Mouse (Mus musculus) lung, embryonic 14.5 days (tissue): ENCODE measurements around the gene Cand1. TPM values are rescaled to one million over a fixed set of nuclear protein-coding genes. Genes with fewer than 3 reads are reported as not detected.

Experiments
- ATAC-seq: fragments of 200-750 bp; cut with Nextera tagmentation; 2 replicates; pipeline ENCODE4 v1.8.0; 2017; ENCODE audit warnings: mild to moderate bottlenecking, moderate TSS enrichment, moderate library complexity; ENCODE audit not compliant: insufficient read depth
- DNase-seq: peaks from one replicate; pipeline ENCODE4 v3.0.0-alpha.2; 2015
- H3K27ac ChIP-seq: fragments of 300-500 bp; sonication (generic); 2 replicates; pipeline ENCODE4 v1.5.1; 2014; ENCODE audit warnings: low read depth, mild to moderate bottlenecking, moderate library complexity
- H3K27me3 ChIP-seq: fragments of 300-500 bp; sonication (generic); 2 replicates; pipeline ENCODE4 v1.6.1; 2014; ENCODE audit warnings: low read length, control low read depth; ENCODE audit not compliant: insufficient read depth
- H3K36me3 ChIP-seq: fragments of 300-500 bp; sonication (generic); 2 replicates; pipeline ENCODE4 v1.6.1; 2014; ENCODE audit warnings: control low read depth; ENCODE audit not compliant: insufficient read depth
- H3K4me1 ChIP-seq: fragments of 300-500 bp; sonication (generic); 2 replicates; pipeline ENCODE4 v1.6.1; 2014; ENCODE audit warnings: antibody characterized with exemption, control low read depth; ENCODE audit not compliant: insufficient read depth
- H3K4me2 ChIP-seq: fragments of 300-500 bp; sonication (generic); 2 replicates; pipeline ENCODE4 v1.6.1; 2014; ENCODE audit warnings: mild to moderate bottlenecking
- H3K4me3 ChIP-seq: fragments of 300-500 bp; sonication (generic); 2 replicates; pipeline ENCODE4 v1.5.1; 2014; ENCODE audit warnings: low read depth, low read length
- H3K9ac ChIP-seq: fragments of 300-500 bp; sonication (generic); 2 replicates; pipeline ENCODE4 v1.6.1; 2014
- H3K9me3 ChIP-seq: fragments of 300-500 bp; sonication (generic); 2 replicates; pipeline ENCODE4 v1.6.1; 2016; ENCODE audit warnings: low read depth, low read length, control low read depth
- CTCF ChIP-seq: IDR thresholded peaks from 2 replicates; pipeline ENCODE4 v1.5.1; 2016; ENCODE audit warnings: antibody characterized with exemption, low read depth
- WGBS: fragments of 180-500 bp; shearing (Covaris S2); extraction: QIAGEN DNeasy Blood & Tissue Kit; methylation state at CpG from one replicate; pipeline ENCODE4 v1.1.7; 2014; 5-methylcytosine and 5-hydroxymethylcytosine counted together
- polyA plus RNA-seq: library from polyadenylated mRNA; unstranded; fragments of >200 nt; fragmentation: Nextera tagmentation; extraction: Ambion mirVana; gene quantifications from 2 replicates; pipeline ENCODE4 v1.2.1, GENCODE M21; 2014

Gene Cand1
- polyA plus RNA-seq, 1 experiment from 2014 or later = 104 TPM

DNA sequence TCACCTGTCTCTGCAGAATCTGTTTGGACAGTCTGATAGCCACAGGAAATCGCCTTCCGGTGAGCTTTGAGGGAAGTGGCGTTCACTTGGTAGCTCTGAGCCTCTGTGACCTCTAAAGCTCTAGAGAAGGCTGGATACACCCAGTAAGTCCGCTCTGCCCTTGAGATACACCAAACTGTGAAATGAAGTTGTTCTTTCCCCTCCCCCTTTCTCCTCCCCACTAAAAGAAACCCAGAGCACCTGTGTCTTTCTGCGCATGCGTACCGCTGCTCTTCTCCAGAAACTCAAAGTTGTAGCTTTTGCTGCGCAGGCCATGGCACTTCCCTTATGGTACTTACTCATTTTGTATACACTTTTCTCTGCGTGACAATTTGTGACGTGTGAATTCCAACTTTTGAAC is 74.8 kb downstream of the Cand1 start:
- Histone ChIP-seq H3K9ac (no peak overlapping the region), H3K4me1 (no peaks in the 10 kb centered on the region), H3K27me3 (no peaks in the 10 kb centered on the region), H3K36me3 (no peaks in the 10 kb centered on the region), H3K9me3 (no peaks in the 10 kb centered on the region), H3K4me2 (no peak overlapping the region), H3K27ac (no peak overlapping the region), H3K4me3 (no peak overlapping the region)
- WGBS = 78% methylated on average over 10 of the region's 10 CpGs
- ATAC-seq (no peak), DNase-seq (no peak)
- no peak for TF ChIP-seq CTCF

DNA sequence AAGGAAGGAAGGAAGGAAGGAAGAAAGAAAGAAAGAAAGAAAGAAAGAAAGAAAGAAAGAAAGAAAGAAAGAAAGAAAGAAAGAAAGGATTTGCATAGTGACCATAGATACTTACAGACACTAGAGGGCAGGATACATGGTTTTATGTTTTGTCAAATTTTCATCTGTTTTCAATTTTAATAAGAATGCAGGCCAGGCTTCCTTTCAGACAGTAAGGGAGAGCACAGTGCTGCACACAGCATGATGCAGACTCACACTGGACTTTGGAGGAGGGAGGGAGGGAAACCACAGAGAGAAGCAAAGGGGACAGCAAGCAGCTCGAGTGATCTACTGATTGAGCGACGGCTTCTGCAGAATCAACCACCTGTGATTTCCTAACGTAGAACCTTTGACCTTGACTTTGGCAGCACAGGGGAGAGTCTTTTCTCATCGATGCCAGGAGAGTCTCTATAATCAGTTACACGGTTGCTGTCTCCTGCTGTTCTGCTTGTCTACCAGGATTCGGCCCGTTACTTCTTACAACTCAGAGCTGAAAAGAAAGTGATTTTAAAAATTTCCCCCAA is 78.0 kb downstream of the Cand1 start:
- TF ChIP-seq CTCF = 0 out of 2 replicates have a peak, but pooled peaks have one; percentile 1
- no peak for ATAC-seq
- Histone ChIP-seq H3K36me3 (no peaks in the 10 kb centered on the region), H3K9me3 (no peaks in the 10 kb centered on the region), H3K4me1 (no peaks in the 10 kb centered on the region), H3K4me3 (no peak overlapping the region), H3K9ac (no peak overlapping the region), H3K27ac (no peak overlapping the region), H3K4me2 (no peak overlapping the region), H3K27me3 (no peaks in the 10 kb centered on the region)
- peak; percentile 36 for DNase-seq
- WGBS = 68% methylated on average over 8 of the region's 8 CpGs

GRCm38 (mm10) chr10:119160161-119160560 is 79.7 kb downstream of the Cand1 start:
- Histone ChIP-seq H3K9me3 (no peaks in the 10 kb centered on the region), H3K9ac (no peak overlapping the region), H3K27me3 (no peaks in the 10 kb centered on the region), H3K36me3 (no peaks in the 10 kb centered on the region), H3K4me2 (no peak overlapping the region), H3K4me3 (no peak overlapping the region), H3K27ac (no peak overlapping the region), H3K4me1 (no peaks in the 10 kb centered on the region)
- DNase-seq = peak; percentile 15
- TF ChIP-seq CTCF = no peak
- ATAC-seq = no peak
- WGBS = 80% methylated on average over 6 of the region's 6 CpGs

- Histone ChIP-seq H3K4me2 (no peak overlapping the region), H3K9ac (no peak overlapping the region), H3K4me3 (no peak overlapping the region), H3K9me3 (no peaks in the 10 kb centered on the region), H3K36me3 (no peaks in the 10 kb centered on the region), H3K4me1 (no peaks in the 10 kb centered on the region), H3K27me3 (no peaks in the 10 kb centered on the region), H3K27ac (no peak overlapping the region)
- no peak for TF ChIP-seq CTCF
- no peak for ATAC-seq
- DNase-seq = no peak
- 63% methylated on average over 4 of the region's 4 CpGs for WGBS
Measured at GRCm38 (mm10) chr10:119149261-119149660, 90.6 kb downstream of the Cand1 start.

Other genes with a start within 250 kb of the Cand1 start
- 2.5 and 2.6 TPM in 2 replicates for gene Grip1, start 213.8 kb upstream of the Cand1 start, polyA plus RNA-seq